Mouse (Mus musculus) left cerebral cortex, adult 8-10 months (tissue): ENCODE results near the gene Tnf. TPM values are rescaled to one million over a fixed set of nuclear protein-coding genes. Genes with fewer than 3 reads are reported as not detected.
A peak's percentile ranks its signal among the peaks of the same experiment; 100 is the strongest.

Experiments
- DNase-seq, 2 experiments: peaks; one replicate each; pipeline ENCODE4 v3.0.0; 2022; ENCODE audit warnings: low spot score in 2 of 2
- total RNA-seq, 4 experiments: library from RNA; stranded (reverse); gene quantifications; 2 replicates each; pipeline ENCODE4 v1.2.4; 2022

The Tnf gene
- total RNA-seq, 4 experiments from 2014 or later = 0.39 TPM; not detected in 3

DNA sequence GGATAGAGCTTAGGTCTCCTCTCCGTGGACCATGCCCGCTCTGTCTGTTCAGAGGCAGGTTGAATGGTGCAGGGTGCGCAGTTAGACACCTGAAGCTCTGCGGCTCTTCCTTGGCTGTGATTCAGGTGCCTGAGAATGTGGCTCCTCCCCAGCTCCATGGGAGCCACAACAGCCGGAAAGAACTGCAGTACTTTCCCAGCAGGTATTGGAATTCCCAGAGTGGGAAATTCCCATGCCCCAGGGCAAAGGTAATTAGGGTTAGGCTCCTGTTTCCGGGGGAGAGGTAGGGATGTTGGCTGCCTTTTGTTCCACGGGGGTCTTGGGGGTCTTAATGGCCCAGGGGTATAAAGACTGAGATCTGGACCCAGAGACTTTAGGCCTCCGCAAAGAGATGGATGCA lies 2.9 kb downstream of the Tnf start:
- no peak for DNase-seq

DNA sequence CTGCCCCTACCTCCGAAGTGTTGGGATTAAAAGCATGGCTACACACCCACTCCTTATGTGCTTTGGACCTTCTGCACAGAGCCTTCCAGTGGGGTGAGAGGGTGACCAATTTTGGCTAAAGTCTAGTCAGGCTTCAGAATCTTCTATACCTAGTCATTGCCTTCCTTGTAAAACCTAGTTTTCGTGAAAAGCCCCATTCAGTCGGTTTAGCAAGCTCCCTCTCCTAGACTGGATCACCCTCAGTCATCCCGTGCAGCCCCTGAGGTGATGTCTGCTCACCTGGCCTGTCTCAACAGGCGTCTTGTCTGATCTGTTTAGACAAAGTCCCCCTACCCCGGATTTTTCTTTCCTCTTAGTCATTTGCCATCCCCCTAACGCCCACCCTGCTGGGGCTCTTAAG lies 3.8 kb downstream of the Tnf start:
- no peak for DNase-seq

DNA sequence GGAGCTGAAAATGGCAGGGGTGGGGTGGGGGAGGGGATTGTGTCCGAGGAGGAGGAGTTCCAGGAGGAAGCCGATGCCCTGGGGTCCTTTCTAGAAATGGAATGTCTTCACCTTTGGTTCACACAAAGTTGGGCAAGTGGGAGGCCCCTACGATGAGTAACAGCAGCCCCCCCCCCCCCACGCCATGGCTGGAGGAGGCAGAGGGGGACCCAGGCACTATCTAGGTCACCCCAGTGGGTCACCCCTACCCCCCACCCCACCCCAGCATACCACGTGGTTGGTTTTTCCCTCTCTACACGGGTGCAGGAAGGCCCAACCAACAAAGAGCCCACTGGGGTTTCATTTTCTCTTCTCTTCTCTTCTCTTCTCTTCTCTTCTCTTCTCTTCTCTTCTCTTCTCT lies 4.7 kb downstream of the Tnf start:
- DNase-seq = no peak

DNA sequence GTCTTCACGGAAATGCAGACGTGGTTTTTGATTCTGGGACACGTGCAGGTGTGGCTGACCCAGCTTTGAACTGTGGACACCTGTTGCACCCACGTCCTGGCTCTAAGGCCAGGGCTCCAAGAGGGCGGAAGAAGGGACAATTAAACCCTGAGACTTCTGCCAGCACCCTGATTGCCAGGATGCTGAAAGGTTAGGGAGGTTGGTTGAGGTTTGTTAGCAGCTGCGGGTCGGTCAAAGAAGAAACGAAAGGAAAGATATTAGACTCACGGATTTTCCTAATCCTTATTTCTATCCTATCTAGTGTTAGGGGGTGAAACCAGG lies 5.5 kb downstream of the Tnf start:
- no peak for DNase-seq

DNA sequence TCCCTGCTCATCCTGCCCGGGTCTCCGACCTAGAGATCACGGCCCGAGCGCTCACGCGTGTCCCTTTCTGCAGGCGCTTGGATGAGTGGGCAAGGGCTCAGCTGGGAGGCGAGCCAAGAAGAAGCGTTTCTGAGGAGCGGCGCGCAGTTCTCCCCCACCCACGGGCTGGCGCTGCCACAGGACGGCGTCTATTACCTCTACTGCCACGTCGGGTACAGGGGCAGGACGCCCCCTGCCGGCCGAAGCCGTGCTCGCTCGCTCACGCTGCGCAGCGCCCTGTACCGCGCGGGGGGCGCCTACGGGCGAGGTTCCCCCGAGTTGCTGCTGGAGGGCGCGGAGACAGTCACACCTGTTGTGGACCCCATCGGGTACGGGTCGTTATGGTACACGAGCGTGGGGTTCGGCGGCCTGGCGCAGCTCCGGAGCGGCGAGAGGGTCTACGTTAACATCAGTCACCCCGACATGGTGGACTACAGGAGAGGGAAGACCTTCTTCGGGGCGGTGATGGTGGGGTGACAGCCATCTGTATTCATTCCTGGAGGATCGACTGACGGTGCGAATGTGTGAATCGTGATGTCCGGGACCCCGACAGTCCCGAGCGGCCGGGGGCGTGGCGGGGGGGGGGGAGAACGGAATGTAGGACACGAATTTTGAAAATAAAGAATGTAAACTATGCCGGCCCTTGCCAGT lies 6.0 kb downstream of the Tnf start:
- peak; percentile 65 to 76 for DNase-seq

DNA sequence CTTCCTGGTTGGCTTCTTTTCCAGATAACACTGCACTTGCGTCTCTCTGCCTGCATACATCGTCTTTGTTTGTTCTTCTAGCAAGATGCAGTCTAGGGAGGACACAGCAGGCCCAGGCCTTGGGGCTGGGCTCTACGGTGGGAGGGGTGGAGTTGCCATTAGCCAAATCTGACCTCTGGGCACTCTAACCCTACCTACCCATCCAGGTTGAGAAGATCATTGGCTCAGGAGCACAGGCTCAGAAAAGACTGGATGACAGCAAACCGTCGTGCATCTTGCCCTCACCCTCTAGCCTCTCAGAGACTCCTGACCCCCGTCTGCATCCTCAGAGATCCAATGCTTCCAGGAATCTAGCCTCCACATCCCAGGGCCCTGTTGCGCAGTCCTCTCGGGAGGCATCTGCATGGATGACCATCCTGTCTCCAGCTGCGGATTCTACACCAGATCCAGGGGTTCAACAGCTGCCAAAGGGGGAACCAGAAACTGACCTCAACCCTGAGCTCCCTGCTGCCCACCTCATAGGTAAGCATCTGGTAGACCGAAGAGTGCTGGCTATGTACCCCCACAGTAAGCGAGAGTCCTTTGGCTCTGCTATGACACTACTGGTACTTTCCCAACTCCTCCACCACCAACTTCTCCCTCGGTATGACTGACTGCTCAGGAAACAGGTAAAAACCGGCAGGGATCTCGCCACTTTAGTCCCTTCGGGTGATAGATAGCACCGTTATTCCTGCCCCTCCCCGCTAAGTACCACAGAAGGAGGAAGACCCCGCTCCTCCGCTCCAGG lies 6.8 kb downstream of the Tnf start:
- no peak for DNase-seq

DNA sequence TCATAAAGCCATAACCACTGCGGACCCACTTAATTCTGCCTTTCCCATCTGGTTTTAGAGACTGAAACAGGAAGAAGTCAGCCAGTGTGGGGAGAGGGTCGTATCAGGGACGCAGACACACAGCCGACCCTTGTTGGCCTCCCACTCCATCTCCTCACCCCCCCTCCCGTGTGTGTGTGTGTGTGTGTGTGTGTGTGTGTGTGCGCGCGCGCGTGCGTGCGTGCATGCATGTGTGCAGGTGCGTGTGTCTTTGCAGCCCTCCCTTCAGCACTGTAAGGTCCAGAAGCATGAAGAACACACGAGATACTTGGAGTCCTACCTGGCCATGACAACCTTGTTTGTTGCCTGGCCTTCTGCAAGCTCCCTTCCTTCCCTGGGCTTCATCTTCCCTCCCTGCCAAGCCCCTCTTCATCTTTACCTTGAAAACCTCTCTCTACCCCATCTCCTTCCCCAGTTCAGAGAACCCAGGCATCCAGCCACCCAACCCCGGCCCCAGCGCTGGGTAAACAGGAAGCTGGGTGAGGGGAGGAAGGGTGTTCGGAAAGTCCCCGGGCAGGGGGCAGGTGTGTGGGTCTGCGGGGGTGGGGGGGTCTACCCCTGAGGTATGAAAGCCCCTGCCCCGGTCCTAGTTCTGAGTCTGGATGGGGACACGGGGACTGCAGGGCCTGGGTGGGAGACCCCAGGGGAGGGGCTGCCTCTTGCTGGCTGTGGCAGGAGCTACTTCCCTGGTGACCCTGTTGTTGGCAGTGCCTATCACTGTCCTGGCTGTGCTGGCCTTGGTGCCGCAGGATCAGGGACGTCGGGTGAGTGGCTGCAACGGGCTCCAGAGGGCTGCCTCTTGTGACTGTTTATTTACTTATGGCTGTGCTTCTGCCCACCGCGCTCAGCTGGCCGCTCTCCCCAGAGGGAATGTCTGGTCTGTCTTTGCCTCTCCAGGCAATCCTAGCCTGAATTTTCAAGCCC lies 7.6 kb downstream of the Tnf start, which contains the start of gene Ltb:
Gene Ltb, plus strand, starts transcription at position 559 of the 963 bp plus-strand sequence.
- DNase-seq = no peak

DNA sequence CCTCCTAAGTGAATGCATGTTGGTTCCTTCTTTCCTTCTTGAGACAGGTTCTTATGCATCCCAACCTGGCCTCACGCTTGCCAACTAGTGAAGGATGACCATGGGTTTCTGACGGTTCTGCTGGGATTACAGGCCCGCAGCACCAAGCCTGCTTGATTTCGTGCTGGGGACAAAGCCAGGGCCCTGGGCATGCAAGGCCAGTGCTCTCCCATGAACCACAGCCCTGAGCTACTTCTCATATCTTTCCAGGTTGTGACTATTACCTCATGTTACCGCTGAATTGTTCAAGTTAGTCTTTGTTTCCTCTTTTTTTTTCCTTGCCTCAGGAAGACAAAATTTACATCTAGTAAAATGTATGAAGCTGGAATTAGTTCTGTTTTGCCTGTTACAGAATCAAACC lies 8.9 kb downstream of the Tnf start:
- no peak for DNase-seq

DNA sequence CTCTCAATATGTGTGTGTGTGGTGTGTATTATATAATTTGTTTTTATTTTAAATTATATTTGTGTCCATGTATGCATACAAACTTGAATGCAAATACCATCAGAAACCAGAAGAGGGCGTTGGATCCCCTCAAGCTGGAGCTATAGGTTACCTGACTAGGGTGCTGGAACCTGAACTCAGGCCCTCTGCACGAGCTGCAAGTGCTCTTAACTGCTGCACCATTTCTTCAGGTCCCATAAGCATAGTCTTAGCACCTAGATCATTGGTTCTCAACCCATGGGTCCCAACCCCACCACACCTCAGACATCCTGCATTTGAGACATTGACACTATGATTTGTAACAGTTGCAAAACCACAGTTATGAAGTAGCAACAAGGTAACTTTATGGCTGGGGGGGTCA lies 10.1 kb downstream of the Tnf start:
- no peak for DNase-seq

DNA sequence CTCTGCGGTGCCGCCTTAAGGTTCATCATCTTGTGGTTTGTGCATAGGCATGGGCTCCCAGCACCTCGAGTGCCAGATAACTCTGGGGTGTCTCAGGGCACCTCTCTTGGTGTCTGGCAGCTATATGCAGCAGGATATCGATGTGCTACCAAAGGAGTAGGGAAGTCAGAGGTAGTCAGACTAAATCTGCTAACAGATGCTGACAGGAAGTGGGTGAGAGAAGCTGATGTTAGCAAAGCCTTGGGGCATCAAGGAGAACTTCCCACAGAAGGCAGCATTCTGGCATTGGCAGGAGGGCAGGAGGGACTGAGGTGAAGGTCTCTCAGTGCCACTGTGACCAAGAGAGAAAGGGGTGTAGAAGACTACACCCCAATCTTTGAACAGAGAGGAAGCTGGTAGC lies 11.7 kb downstream of the Tnf start:
- no peak for DNase-seq

DNA sequence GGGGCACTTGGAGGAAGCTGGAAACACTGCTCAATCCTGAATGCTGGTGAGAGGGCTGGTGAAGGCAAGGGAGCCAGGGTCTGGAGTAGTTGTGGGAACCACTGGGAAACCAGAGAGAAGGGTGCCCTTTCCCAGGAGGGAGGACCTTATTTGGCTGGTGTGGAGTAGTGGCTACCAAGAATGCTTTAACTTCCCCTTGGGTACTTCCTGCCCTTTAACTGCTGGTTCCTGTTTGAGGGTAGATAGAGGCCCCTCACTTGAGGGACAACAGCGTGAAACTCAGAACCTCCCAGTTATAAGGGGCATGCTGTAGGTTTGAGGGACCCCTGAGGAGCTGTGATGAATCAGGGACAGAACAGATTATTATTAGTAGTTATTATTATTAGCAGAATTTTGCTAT lies 12.6 kb downstream of the Tnf start:
- no peak for DNase-seq

DNA sequence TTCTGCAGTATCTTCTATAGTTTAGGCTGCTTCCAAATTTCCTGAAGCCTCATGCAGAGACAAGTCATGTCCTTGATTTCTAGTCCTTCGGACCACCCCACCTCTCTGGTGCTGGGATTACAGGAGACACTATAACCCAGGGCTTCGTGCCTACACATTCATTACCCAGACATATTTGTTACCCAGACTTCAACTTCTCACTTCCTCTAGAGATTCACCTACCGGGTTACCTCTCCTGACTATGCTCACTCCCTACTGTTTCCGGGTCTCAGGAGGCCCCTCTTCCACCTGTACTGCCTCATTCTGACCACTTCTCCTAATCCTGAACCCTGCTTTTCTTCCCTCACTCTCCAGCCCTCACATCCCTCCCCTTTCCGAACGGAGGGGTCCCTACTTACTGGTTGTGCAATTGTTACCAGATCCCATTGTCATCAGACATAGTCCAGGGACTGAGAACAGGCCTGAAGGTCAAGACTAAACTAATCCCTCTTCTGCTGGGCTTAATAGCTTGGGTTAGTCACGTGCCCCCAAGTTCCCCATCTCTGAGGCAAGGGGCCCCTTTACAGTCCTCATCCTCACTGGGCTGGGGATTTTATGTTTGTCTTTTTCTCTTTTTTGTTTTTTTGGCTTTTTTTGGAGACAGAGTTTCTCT lies 13.7 kb downstream of the Tnf start, which contains the start of gene Lst1:
Gene Lst1, minus strand, starts transcription at position 481 of the 652 bp plus-strand sequence.
- DNase-seq = no peak

DNA sequence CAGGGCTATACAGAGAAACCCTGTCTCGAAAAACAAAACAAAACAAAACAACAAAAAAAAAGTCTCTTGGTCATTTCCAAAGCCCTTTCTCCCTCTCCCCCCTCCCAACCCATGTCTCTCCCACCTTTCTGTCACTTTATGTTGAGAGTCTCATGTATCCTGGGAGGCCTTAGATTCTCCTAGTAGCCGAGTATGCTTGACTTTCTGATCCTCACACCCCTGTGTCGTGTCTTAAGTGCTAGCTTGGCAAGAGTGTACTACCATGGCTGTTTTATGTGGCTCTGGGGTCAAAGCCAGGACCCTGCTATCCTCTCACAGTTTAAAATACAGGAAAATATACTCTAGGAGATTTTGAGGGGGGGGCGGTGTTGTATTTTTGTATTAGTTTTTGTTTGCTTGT lies 14.5 kb downstream of the Tnf start:
- no peak for DNase-seq

DNA sequence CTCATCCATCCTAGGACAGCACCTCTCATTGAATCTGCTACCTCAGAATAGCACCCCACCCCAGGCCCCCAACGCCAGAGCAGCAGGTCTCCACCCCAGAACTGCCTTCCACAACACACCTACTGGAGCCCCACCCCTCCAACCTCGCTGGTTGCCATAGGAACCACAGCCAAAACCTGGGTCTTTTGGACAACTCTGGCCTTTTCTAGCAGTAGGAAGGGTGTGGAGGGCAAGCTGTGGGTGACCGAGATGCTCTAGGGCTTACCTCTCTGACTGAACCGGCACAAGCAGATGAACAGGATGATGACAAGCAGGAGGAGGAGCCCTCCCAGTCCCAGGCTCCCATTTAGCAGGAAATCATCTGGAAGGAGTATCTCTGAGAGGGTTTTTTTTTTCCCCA lies 15.1 kb downstream of the Tnf start:
- DNase-seq = no peak

DNA sequence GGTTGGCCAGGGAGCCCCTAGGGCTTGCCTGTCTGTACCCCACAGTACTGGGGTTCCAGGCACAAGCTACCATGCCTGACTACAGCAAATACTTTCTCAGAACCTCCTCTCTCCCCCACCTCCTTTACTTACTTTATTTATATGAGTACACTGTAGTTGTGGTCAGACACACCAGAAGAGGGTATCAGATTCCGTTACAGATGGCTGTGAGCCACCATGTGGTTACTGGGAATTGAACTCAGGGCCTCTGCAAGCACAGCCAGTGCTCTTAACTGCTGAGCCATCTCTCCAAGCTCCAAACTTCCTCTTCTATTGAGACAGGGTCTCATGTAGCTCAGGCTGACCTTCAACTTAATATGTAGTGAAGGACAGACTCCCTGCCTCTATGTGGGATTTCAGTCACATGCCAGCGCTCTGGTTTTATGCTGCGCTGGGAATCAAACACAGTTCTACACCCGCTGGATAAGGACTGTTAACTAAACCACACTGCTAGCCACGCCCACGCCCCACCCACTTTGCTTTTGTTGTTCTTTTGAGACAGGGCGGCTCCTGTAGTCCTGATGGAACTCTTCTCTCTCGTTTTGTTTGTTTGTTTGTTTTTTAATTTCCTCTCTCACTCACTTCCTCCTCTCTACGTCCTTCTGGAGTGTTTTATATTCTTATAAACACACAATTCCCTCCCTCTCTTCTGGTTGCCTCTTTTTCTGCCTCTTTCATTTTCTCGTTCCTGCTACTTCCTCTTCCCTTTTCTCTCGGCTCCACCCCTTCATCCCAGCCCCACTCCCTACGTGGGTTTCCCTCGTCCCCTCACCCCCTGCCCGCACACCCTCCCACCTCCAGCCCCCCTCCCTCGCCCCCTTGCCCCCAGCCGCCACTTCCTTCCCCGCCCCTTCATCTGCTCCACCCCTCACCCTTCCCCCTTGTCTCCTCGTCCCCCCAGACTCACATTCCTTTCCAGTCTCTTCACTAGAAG lies 15.9 kb downstream of the Tnf start:
- no peak for DNase-seq

DNA sequence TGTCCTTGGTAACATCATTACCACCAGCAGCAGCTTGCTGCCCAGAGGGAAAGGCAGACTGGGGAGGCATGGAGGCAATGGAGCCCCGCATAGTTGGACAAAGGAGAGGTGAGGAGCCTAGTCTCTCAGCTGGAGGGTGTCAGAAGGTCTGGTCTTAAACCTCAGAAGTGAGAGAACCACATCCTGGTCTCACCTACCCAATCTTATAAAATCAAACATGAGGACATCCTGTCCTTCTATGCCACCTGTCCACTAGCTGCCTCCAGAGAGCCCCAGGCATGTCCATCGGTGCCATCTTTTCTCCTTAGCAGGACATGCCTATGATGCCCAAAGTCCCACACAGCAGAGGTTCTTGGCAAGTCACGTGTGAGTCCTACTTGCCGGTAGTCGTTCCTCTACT lies 21.7 kb downstream of the Tnf start:
- no peak for DNase-seq

DNA sequence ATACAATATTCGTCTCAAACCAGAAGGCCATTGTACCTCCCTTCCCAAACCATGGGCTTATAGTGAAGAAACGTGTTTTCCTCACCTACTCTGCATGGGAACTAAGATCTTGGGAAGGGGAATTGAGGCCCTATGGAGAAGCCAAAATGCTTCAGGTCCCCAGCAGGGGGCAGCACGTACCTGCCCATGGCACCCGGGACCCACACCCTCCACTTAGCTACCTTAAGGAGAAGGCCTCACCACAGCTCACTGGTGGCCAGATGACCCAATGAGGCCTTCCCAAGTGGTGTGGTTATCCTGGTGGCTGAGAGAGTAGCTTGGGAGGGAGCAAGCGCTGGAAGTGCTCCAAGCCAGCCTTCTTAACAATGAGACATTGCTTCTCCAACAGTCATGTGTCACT lies 23.3 kb downstream of the Tnf start:
- DNase-seq = no peak

DNA sequence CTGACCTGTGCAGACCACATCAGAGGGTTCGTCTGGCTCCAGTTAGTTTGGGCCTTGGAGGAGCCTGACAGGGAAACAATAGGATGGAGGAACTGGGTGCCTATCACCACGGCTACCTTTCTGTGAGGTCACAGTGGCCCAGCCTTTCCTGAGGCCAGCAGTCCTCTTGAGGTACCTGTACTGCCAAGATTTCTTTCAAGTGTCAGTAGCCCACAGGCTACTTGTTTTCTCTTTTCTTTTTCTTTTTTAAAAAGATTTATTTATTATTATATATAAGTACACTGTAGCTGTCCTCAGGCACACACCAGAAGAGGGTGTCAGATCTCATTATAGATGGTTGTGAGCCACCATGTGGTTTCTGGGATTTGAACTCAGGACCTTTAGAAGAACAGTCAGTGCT lies 25.8 kb downstream of the Tnf start, which contains the start of gene Aif1:
Gene Aif1, minus strand, starts transcription at position 101 of the 400 bp plus-strand sequence.
- DNase-seq = no peak

DNA sequence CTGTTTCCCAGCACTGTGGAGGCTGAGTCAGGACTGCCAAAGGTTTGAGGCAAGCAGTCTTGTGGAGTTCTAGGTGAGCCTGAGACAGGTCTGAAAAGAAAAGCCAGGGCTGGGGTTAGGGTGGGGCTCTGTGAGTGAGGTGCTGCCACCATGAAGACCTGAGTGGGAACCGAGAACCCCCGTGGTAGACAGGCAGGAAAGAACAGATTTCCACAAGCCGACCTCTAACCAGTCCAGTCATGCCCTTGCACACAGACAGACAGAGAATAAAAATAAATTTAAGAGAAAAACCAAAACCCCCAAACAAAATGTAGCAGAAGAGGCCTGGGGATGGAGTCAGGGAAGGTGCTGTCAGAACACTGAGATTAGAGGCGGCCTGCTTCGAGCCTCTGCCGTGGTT lies 26.4 kb downstream of the Tnf start:
- no peak for DNase-seq
